Mouse (Mus musculus) stomach, postnatal 0 days (tissue): ENCODE measurements around the gene Rragd. TPM values are rescaled to one million over a fixed set of nuclear protein-coding genes. Genes with fewer than 3 reads are reported as not detected.

Experiments used
- ATAC-seq: fragments of 200-750 bp; cut with Nextera tagmentation; 2 replicates; pipeline ENCODE4 v1.8.0; 2017; ENCODE audit not compliant: low FRiP score, low TSS enrichment
- DNase-seq: peaks from one replicate; pipeline ENCODE4 v3.0.0-alpha.2; 2016; ENCODE audit warnings: low spot score
- H3K27ac ChIP-seq: fragments of 300-500 bp; sonication (generic); replicated peaks from 2 replicates; pipeline ENCODE4 v1.5.1; 2014; ENCODE audit warnings: mild to moderate bottlenecking, control low read depth
- H3K27me3 ChIP-seq: fragments of 300-500 bp; sonication (generic); 2 replicates; pipeline ENCODE4 v1.6.1; 2014; ENCODE audit warnings: low read length; ENCODE audit not compliant: control insufficient read depth, insufficient read depth
- H3K36me3 ChIP-seq: fragments of 300-500 bp; sonication (generic); 2 replicates; pipeline ENCODE4 v1.6.1; 2014; ENCODE audit warnings: low read length, mixed read lengths; ENCODE audit not compliant: control insufficient read depth, insufficient read depth
- H3K4me1 ChIP-seq: fragments of 300-500 bp; sonication (generic); replicated peaks from 2 replicates; pipeline ENCODE4 v1.6.1; 2014; ENCODE audit warnings: antibody characterized with exemption; ENCODE audit not compliant: control insufficient read depth, insufficient read depth
- H3K4me2 ChIP-seq: fragments of 300-500 bp; sonication (generic); replicated peaks from 2 replicates; pipeline ENCODE4 v1.6.1; 2014; ENCODE audit warnings: low read depth, mild to moderate bottlenecking, control low read depth, moderate library complexity
- H3K4me3 ChIP-seq: fragments of 300-500 bp; sonication (generic); 2 replicates; pipeline ENCODE4 v1.5.1; 2014; ENCODE audit warnings: low read depth, low read length, control low read depth
- H3K9ac ChIP-seq: fragments of 300-500 bp; sonication (generic); 2 replicates; pipeline ENCODE4 v1.6.1; 2014; ENCODE audit warnings: mild to moderate bottlenecking, low read length, control low read depth, mixed read lengths
- H3K9me3 ChIP-seq: fragments of 300-500 bp; sonication (generic); 2 replicates; pipeline ENCODE4 v1.6.1; 2016; ENCODE audit warnings: low read length; ENCODE audit not compliant: control insufficient read depth
- CTCF ChIP-seq: IDR thresholded peaks from 2 replicates; pipeline ENCODE4 v1.5.1; 2016; ENCODE audit warnings: antibody characterized with exemption, low read depth, mild to moderate bottlenecking, moderate library complexity
- EP300 ChIP-seq: optimal IDR thresholded peaks from 2 replicates; pipeline ENCODE3; 2016; ENCODE audit warnings: antibody characterized with exemption
- WGBS: fragments of 180-500 bp; shearing (Covaris S2); extraction: QIAGEN DNeasy Blood & Tissue Kit; methylation state at CpG from one replicate; pipeline ENCODE4 v1.1.7; 2014; 5-methylcytosine and 5-hydroxymethylcytosine counted together
- polyA plus RNA-seq: library from polyadenylated mRNA; unstranded; fragments of >200 nt; fragmentation: Nextera tagmentation; extraction: Ambion mirVana; gene quantifications from 2 replicates; pipeline ENCODE4 v1.2.1, GENCODE M21; 2015

The Rragd gene
- polyA plus RNA-seq, 1 experiment from 2014 or later = 1.7 TPM

DNA sequence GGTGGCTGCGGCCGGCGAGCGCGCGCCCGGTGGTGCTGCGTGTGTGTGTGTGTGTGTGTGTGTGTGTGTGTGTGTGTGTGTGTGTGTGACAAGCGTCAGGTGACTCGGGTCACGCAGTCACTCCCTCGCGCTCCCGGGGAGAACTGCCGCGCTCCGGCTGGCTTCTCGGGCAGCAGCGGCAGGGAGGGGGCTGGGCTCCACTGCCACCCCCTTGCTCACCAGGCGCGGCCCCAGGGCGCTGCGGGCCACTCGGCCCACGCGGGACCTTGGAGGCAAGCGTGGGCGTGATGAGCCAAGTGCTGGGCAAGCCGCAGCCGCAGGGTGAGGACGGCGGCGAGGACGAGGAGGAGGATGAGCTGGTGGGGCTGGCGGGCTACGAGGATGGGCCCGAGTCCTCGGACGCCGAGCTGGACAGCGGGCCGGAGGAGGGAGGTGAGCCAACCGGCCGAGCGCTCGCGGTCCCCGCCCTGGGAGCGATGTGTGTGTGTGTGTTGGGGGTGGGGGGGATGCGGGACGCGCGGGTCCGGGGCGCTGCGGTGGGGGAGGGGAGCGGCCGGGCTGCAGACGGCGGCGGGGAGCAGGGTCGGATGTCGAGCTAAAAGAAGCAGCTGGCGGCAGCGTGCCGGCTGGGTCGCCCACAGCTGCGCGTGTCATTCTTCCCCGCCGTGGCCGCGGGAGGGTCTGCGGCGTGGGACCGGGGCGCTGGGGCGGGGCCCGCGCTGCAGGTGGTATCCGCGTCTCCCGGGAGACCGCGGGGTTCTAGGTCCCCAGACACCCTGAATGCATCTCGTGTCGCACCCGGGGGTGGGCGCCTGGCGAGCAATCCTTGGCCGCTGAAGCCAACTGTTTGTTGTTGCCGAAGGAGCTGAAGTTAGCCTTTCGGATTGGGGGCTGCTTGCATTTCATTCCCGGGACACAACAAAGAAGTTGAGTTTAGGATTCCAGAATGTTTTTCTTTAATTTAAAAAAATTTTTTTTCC lies 629 bp downstream of the Rragd start:
- Histone ChIP-seq H3K27ac (no peak overlapping the region), H3K4me2 (peak overlapping the region; percentile 100), H3K4me3 (peak overlapping the region; percentile 70), H3K27me3 (no peaks in the 10 kb centered on the region), H3K4me1 (no peaks in the 10 kb centered on the region), H3K9ac (peak overlapping the region; percentile 61), H3K36me3 (no peaks in the 10 kb centered on the region), H3K9me3 (no peaks in the 10 kb centered on the region)
- 1% methylated on average over 76 of the region's 94 CpGs for WGBS
- TF ChIP-seq CTCF = no peak
- TF ChIP-seq EP300 = no peak
- DNase-seq = peak; percentile 70
- ATAC-seq = peak; percentile 87

GRCm38 (mm10) chr4:32984242-32984641 lies 1.4 kb downstream of the Rragd start:
- Histone ChIP-seq H3K4me3 (peak overlapping the region; percentile 70), H3K9me3 (no peaks in the 10 kb centered on the region), H3K4me2 (peak overlapping the region; percentile 100), H3K27me3 (no peaks in the 10 kb centered on the region), H3K36me3 (no peaks in the 10 kb centered on the region), H3K9ac (no peak overlapping the region), H3K4me1 (no peaks in the 10 kb centered on the region), H3K27ac (no peak overlapping the region)
- WGBS = 4% methylated on average over 13 of the region's 13 CpGs
- DNase-seq = no peak
- ATAC-seq = no peak
- TF ChIP-seq CTCF = no peak
- TF ChIP-seq EP300 = no peak

DNA sequence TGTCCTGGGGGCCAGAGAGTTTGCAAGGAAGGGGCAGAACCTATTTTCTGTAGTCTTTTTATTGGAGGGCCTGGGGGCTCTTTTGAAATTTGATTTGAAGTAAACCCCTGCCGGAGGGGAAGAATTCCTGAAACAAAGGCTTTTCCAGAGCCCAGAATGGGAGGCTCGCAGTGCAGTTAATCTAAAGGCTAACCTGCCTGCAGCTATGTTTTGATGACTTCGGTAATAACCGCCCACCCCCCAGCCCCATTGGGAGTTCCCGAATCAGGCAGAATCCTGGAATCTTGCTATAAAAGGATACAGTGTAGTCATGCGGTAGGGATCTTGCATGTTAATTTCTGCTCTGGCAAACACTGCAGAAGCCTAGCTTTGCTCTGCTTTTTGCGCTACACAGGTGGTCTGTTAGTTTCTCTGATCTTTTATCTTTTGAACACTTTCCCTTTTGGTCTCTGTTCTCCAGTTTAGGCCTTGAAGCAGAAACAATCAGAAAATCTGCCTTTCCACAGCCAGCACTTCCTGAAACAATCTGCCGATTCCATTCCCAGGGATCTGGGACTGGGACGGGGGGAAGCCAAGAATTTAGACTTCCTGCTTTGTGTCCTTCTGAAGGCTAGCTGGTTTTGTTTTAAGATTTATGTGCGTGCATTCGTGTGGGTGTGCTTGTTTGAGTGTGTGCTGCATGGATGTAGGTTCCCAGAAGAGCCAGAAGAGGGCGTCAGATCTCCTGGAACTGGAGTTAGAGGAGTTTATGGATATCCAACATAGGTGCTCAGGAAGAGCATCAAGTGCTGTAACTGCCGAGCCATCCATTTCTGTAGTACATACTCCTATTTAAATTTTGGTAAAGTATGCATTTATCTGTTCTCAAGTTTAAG lies 2.2 kb downstream of the Rragd start:
- no peaks in the 10 kb centered on the region for H3K27me3 ChIP-seq
- no peaks in the 10 kb centered on the region for H3K36me3 ChIP-seq
- no peak for ATAC-seq
- no peak for TF ChIP-seq EP300
- TF ChIP-seq CTCF = peak; percentile 50
- no peaks in the 10 kb centered on the region for H3K4me1 ChIP-seq
- peak overlapping the region; percentile 100 for H3K4me2 ChIP-seq
- no peaks in the 10 kb centered on the region for H3K9me3 ChIP-seq
- H3K27ac ChIP-seq = no peak overlapping the region
- H3K4me3 ChIP-seq = peak overlapping the region; percentile 70
- WGBS = 37% methylated on average over 13 of the region's 13 CpGs
- H3K9ac ChIP-seq = no peak overlapping the region
- no peak for DNase-seq

DNA sequence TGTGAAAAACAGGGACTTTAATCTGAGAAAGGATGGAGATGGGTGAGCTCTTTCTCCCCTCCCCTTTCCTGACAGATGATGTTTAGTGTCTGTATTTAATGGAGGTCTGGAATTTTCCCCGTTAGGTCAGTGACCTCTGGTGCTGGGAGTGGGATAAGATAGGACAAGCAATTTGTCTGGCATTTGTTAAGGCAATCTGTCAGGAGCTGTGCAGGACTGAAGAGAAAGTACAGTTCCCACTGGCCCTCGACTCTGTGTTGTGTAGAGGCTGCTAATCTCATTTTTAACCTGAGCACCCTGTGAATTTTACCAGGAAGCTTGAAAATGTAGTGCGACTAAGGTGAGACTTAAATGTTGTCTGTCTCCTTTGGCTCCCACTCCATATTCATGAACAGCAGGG lies 2.8 kb downstream of the Rragd start:
- H3K27ac ChIP-seq = no peak overlapping the region
- DNase-seq (no peak), ATAC-seq (no peak)
- no peak overlapping the region for H3K4me3 ChIP-seq
- no peak overlapping the region for H3K9ac ChIP-seq
- H3K4me2 ChIP-seq = no peak overlapping the region
- H3K4me1 ChIP-seq = no peaks in the 10 kb centered on the region
- WGBS = 24% methylated on average over 3 of the region's 3 CpGs
- no peaks in the 10 kb centered on the region for H3K27me3 ChIP-seq
- no peaks in the 10 kb centered on the region for H3K9me3 ChIP-seq
- TF ChIP-seq EP300 (no peak), CTCF (no peak)
- no peaks in the 10 kb centered on the region for H3K36me3 ChIP-seq

DNA sequence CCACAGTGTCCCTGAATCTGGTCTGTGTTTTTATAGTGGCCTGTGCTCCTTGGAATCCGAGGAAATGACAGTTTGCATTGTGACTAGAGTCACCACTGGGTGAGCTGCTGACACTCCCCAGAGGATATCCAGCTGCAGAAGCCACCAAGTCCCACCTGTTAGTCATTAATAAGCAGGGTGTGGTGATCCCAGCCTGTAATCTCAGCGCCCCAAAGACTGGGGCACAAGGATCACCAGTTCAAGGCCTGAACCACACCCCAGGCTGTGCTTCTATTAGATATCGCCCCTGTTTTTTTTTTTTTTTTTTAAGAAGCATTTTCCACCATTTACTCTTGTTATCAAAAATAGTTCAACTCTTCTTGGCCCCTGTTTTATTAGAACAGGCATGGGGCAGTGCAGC lies 4.2 kb downstream of the Rragd start:
- Histone ChIP-seq H3K36me3 (no peaks in the 10 kb centered on the region), H3K27ac (no peak overlapping the region)
- no peak for ATAC-seq

More for the DNA sequence above, 4.2 kb downstream of the Rragd start:
- 46% methylated on average over 3 of the region's 3 CpGs for WGBS
- no peak for DNase-seq
- TF ChIP-seq CTCF = no peak
- TF ChIP-seq EP300 = no peak
- Histone ChIP-seq H3K4me3 (no peak overlapping the region), H3K27me3 (no peaks in the 10 kb centered on the region), H3K9me3 (no peaks in the 10 kb centered on the region), H3K9ac (no peak overlapping the region), H3K4me1 (no peaks in the 10 kb centered on the region), H3K4me2 (no peak overlapping the region)
